ENCODE assay signal across 9 mouse cellular contexts in genomic region chr11:59226787-59227603, GRCm38 (mm10). TPM values are rescaled to one million over a fixed set of nuclear protein-coding genes. Genes with fewer than 3 reads are reported as not detected.
DNase-seq lines count a peak whose midpoint lies in the region; ATAC-seq lines count a peak whose summit lies in the region.
"Had no signal": no experiment of that assay in that cellular context is flagged by ENCODE, and none has a peak within 500 bp of the region (broad histone marks: within the 10 kb centered on the region; RNA-seq: fewer than 3 reads in every experiment).

No protein-coding gene starts in this region.

- 2% methylated on average over 21 of the region's 21 CpGs for WGBS in heart, embryonic 13.5 days
- WGBS in limb, embryonic 11.5 days, result 7% methylated on average over 21 of the region's 21 CpGs
- whole genome bisulfite sequencing in midbrain, embryonic 16.5 days, result 5% methylated on average over 21 of the region's 21 CpGs

- H3K9ac ChIP-seq in heart, embryonic 13.5 days, result peak overlapping the region; percentile 100
- peak overlapping the region; percentile 85 for H3K9ac ChIP-seq in limb, embryonic 11.5 days (ENCODE audit: low read length)
- peak overlapping the region; percentile 98 for H3K9ac ChIP-seq in midbrain, embryonic 16.5 days (ENCODE audit: low read depth, low read length)

- DNase-seq in cerebellum, postnatal 14 days, result peak; percentile 24 to 39
- no peak for DNase-seq in cerebellum, adult 8-10 months
- peak; percentile 32 for DNase-seq in Muller cell, postnatal 12 days (ENCODE audit: inconsistent ontology term)
- no peak for DNase-seq in limb, embryonic 11.5 days (ENCODE audit: low spot score)
- DNase-seq in left cerebral cortex, adult 18-20 months (ENCODE audit: low spot score in 2 of 2), result no peak
- no peak for DNase-seq in thymus, postnatal 36 days

- no peaks in the 10 kb centered on the region for H3K9me3 ChIP-seq in heart, embryonic 13.5 days
- no peaks in the 10 kb centered on the region for H3K9me3 ChIP-seq in limb, embryonic 11.5 days (ENCODE audit: control insufficient read depth, low read length)
- no peaks in the 10 kb centered on the region for H3K9me3 ChIP-seq in midbrain, embryonic 16.5 days (replicated peaks; ENCODE audit: control insufficient read depth, low read length, poor library complexity, severe bottlenecking)

- peak overlapping the region; percentile 99 for H3K27ac ChIP-seq in heart, embryonic 13.5 days (replicated peaks)
- H3K27ac ChIP-seq in limb, embryonic 11.5 days (replicated peaks; ENCODE audit: low read depth, low read length), result no peak overlapping the region
- peak overlapping the region; percentile 90 for H3K27ac ChIP-seq in midbrain, embryonic 16.5 days (ENCODE audit: low read length)

- H3K4me1 ChIP-seq in heart, embryonic 13.5 days, result peaks cover 60% of the 10 kb centered on the region
- H3K4me1 ChIP-seq in limb, embryonic 11.5 days (ENCODE audit: control insufficient read depth, insufficient read depth, low read length), result peaks cover 20% of the 10 kb centered on the region
- H3K4me1 ChIP-seq in midbrain, embryonic 16.5 days (ENCODE audit: control insufficient read depth, insufficient read depth, low read length), result peaks cover 36% of the 10 kb centered on the region

- no peak for ATAC-seq in heart, embryonic 13.5 days (ENCODE audit: extremely low read depth, insufficient number of reproducible peaks, low FRiP score, low TSS enrichment)
- ATAC-seq in limb, embryonic 11.5 days (ENCODE audit: insufficient number of reproducible peaks, low FRiP score, low TSS enrichment, low read depth), result no peak
- ATAC-seq in midbrain, embryonic 16.5 days, result no peak

- H3K4me3 ChIP-seq in heart, embryonic 13.5 days, result peak overlapping the region; percentile 100
- H3K4me3 ChIP-seq in limb, embryonic 11.5 days (ENCODE audit: low read depth, low read length), result peak overlapping the region; percentile 68
- H3K4me3 ChIP-seq in midbrain, embryonic 16.5 days (ENCODE audit: low read depth, low read length), result peak overlapping the region; percentile 97

- peak overlapping the region; percentile 96 for H3K4me2 ChIP-seq in heart, embryonic 13.5 days
- peak overlapping the region; percentile 73 for H3K4me2 ChIP-seq in limb, embryonic 11.5 days (ENCODE audit: low read depth, severe bottlenecking)
- peak overlapping the region; percentile 66 for H3K4me2 ChIP-seq in midbrain, embryonic 16.5 days (ENCODE audit: low read length)

- H3K27me3 ChIP-seq in heart, embryonic 13.5 days (replicated peaks), result no peaks in the 10 kb centered on the region
- no peaks in the 10 kb centered on the region for H3K27me3 ChIP-seq in limb, embryonic 11.5 days (ENCODE audit: control insufficient read depth, insufficient read depth, low read length)
- H3K27me3 ChIP-seq in midbrain, embryonic 16.5 days (ENCODE audit: control insufficient read depth, insufficient read depth, low read depth, low read length), result no peaks in the 10 kb centered on the region
- H3K27me3 ChIP-seq: Patski had no signal

- peaks cover 9% of the 10 kb centered on the region for H3K36me3 ChIP-seq in heart, embryonic 13.5 days
- H3K36me3 ChIP-seq in limb, embryonic 11.5 days (ENCODE audit: control insufficient read depth, insufficient read depth, low read length), result no peaks in the 10 kb centered on the region
- no peaks in the 10 kb centered on the region for H3K36me3 ChIP-seq in midbrain, embryonic 16.5 days (ENCODE audit: control insufficient read depth, insufficient read depth, low read length)

RNA-seq across cellular contexts. Expression of gene Arf1, which starts 1.1 kb away (rescaled TPM):
- polyA plus RNA-seq in heart, embryonic 13.5 days (2015; fragmentation: Nextera tagmentation; extraction: Ambion mirVana), result 582 and 610 TPM in 2 replicates
- polyA plus RNA-seq in limb, embryonic 11.5 days (2014; fragmentation: Nextera tagmentation; extraction: Ambion mirVana), result 647 and 649 TPM in 2 replicates
- polyA plus RNA-seq in midbrain, embryonic 16.5 days (2015; fragmentation: Nextera tagmentation; extraction: Ambion mirVana), result 644 and 651 TPM in 2 replicates
- 100 to 1,000 TPM; 451 to 469 TPM for total RNA-seq in left cerebral cortex, adult 18-20 months (2021)

RNA-seq across cellular contexts. Expression of gene 2310033P09Rik, which starts 18.9 kb away (rescaled TPM):
- 22.6 and 23.1 TPM in 2 replicates for polyA plus RNA-seq in heart, embryonic 13.5 days (2015; fragmentation: Nextera tagmentation; extraction: Ambion mirVana)
- 41.7 and 41.8 TPM in 2 replicates for polyA plus RNA-seq in limb, embryonic 11.5 days (2014; fragmentation: Nextera tagmentation; extraction: Ambion mirVana)
- polyA plus RNA-seq in midbrain, embryonic 16.5 days (2015; fragmentation: Nextera tagmentation; extraction: Ambion mirVana), result 25.0 and 25.2 TPM in 2 replicates
- total RNA-seq in left cerebral cortex, adult 18-20 months (2021), result 10 to 100 TPM; 20.6 to 21.2 TPM

RNA-seq across cellular contexts. Expression of gene Mrpl55, which starts 24.7 kb away (rescaled TPM):
- polyA plus RNA-seq in heart, embryonic 13.5 days (2015; fragmentation: Nextera tagmentation; extraction: Ambion mirVana), result 105 and 117 TPM in 2 replicates
- polyA plus RNA-seq in limb, embryonic 11.5 days (2014; fragmentation: Nextera tagmentation; extraction: Ambion mirVana), result 104 and 106 TPM in 2 replicates
- 80.3 and 91.1 TPM in 2 replicates for polyA plus RNA-seq in midbrain, embryonic 16.5 days (2015; fragmentation: Nextera tagmentation; extraction: Ambion mirVana)
- 10 to 100 TPM; 43.8 to 44.4 TPM for total RNA-seq in left cerebral cortex, adult 18-20 months (2021)

RNA-seq across cellular contexts. Expression of gene Guk1, which starts 35.0 kb away (rescaled TPM):
- 114 and 123 TPM in 2 replicates for polyA plus RNA-seq in heart, embryonic 13.5 days (2015; fragmentation: Nextera tagmentation; extraction: Ambion mirVana)
- 136 and 149 TPM in 2 replicates for polyA plus RNA-seq in limb, embryonic 11.5 days (2014; fragmentation: Nextera tagmentation; extraction: Ambion mirVana)
- 242 and 261 TPM in 2 replicates for polyA plus RNA-seq in midbrain, embryonic 16.5 days (2015; fragmentation: Nextera tagmentation; extraction: Ambion mirVana)
- 100 to 1,000 TPM; 144 TPM for total RNA-seq in left cerebral cortex, adult 18-20 months (2021)

RNA-seq across cellular contexts. Expression of gene Gjc2, which starts 44.0 kb away (rescaled TPM):
- 0.06 and 0.28 TPM in 2 replicates for polyA plus RNA-seq in heart, embryonic 13.5 days (2015; fragmentation: Nextera tagmentation; extraction: Ambion mirVana)
- polyA plus RNA-seq in limb, embryonic 11.5 days (2014; fragmentation: Nextera tagmentation; extraction: Ambion mirVana), result 0.15 and 0.20 TPM in 2 replicates
- 0.21 and 0.30 TPM in 2 replicates for polyA plus RNA-seq in midbrain, embryonic 16.5 days (2015; fragmentation: Nextera tagmentation; extraction: Ambion mirVana)
- 1 to 10 TPM; 7.5 to 8.1 TPM for total RNA-seq in left cerebral cortex, adult 18-20 months (2021)

Comparison
In these comparisons a context has a peak if more than half of its experiments do, and no peak if none do; other contexts are left out.
1. DNase-seq: peak in cerebellum, postnatal 14 days (2 of 2) and Muller cell, postnatal 12 days (single experiment); none in cerebellum, adult 8-10 months (single experiment), limb, embryonic 11.5 days (single experiment), left cerebral cortex, adult 18-20 months (0 of 2) and thymus, postnatal 36 days (0 of 2).
2. Peak in every context shown above with its lines, with median percentiles within 50 percentile points of each other: H3K4me2 ChIP-seq, H3K4me3 ChIP-seq and H3K9ac ChIP-seq.